Mouse (Mus musculus): ENCODE data around the gene Scd1.

DNA sequence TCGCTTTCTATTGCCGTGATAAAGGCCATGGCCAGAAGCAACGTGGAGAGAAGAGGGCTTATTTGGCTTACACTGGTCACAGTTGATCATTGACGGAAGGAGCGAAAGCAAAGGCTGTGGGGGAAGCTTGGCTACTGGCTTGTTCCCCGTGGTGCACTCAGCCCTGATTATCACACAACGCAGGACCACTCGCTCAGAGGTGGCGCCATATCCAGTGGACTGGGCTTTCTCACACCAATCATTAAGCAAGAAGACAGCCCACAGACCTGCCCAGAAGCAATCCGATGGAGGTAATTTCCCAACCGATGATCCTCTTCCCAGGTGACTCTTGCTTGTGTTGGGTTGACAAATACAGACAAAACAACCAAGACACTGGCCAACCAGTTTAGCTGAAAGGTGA is 11.9 kb upstream of the Scd1 start:
- TF ChIP-seq CTCF (IDR thresholded peaks at IDR 0.05; ENCODE audit: control insufficient read depth, insufficient read depth, insufficient replicate concordance, low read depth, low read length) (no peak), POLR2A (IDR thresholded peaks at IDR 0.05; ENCODE audit: control insufficient read depth, low read depth, low read length) (no peak)

All from testis, adult 2 months (tissue).